Mouse (Mus musculus): ENCODE measurements around the gene Ola1.

The Ola1 gene

GRCm38 (mm10) chr2:73143732-73144131 lies 75.0 kb downstream of the Ola1 start:
- DNase-seq, result no peak

GRCm38 (mm10) chr2:73142832-73143470 lies 75.8 kb downstream of the Ola1 start:
- DNase-seq, result no peak

- no peak for DNase-seq
Measured at GRCm38 (mm10) chr2:73132897-73133296, 85.8 kb downstream of the Ola1 start.

GRCm38 (mm10) chr2:73127686-73128085 lies 91.0 kb downstream of the Ola1 start:
- DNase-seq, result no peak

GRCm38 (mm10) chr2:73118781-73119180 lies 99.9 kb downstream of the Ola1 start:
- DNase-seq, result no peak

GRCm38 (mm10) chr2:73107089-73107488 lies 111.6 kb downstream of the Ola1 start:
- no peak for DNase-seq

GRCm38 (mm10) chr2:73096491-73096890 lies 122.2 kb downstream of the Ola1 start:
- DNase-seq, result no peak

GRCm38 (mm10) chr2:73095300-73095699 lies 123.4 kb downstream of the Ola1 start:
- DNase-seq, result no peak

GRCm38 (mm10) chr2:73093032-73093431 lies 125.7 kb downstream of the Ola1 start:
- no peak for DNase-seq

- no peak for DNase-seq
Measured at GRCm38 (mm10) chr2:73091302-73091701, 127.4 kb downstream of the Ola1 start.

GRCm38 (mm10) chr2:73087641-73088040 lies 131.1 kb downstream of the Ola1 start:
- DNase-seq, result no peak

GRCm38 (mm10) chr2:73085669-73086304 lies 132.9 kb downstream of the Ola1 start:
- peak; percentile 68 for DNase-seq

GRCm38 (mm10) chr2:73082476-73082875 lies 136.2 kb downstream of the Ola1 start:
- peak; percentile 26 for DNase-seq

- no peak for DNase-seq
Measured at GRCm38 (mm10) chr2:73081861-73082260, 136.9 kb downstream of the Ola1 start.

- DNase-seq, result no peak
Measured at GRCm38 (mm10) chr2:73080084-73080483, 138.6 kb downstream of the Ola1 start.

- DNase-seq, result no peak
Measured at GRCm38 (mm10) chr2:73079311-73079710, 139.4 kb downstream of the Ola1 start.

GRCm38 (mm10) chr2:73073811-73074472 lies 144.8 kb downstream of the Ola1 start:
- no peak for DNase-seq

- no peak for DNase-seq
Measured at GRCm38 (mm10) chr2:73071201-73071600, 147.5 kb downstream of the Ola1 start.

- DNase-seq, result no peak
Measured at GRCm38 (mm10) chr2:73070449-73071076, 148.2 kb downstream of the Ola1 start.

GRCm38 (mm10) chr2:73069223-73069825 lies 149.4 kb downstream of the Ola1 start:
- DNase-seq, result no peak

- DNase-seq, result no peak
Measured at GRCm38 (mm10) chr2:73066307-73067167, 152.2 kb downstream of the Ola1 start.

- no peak for DNase-seq
Measured at GRCm38 (mm10) chr2:73063911-73064619, 154.7 kb downstream of the Ola1 start.

All from right cerebral cortex, postnatal 4 days (tissue).